Mouse (Mus musculus) E14TG2a.4 (cell line): ENCODE results near the gene Crym.

Source experiments
- CTCF ChIP-seq: conservative IDR thresholded peaks from 2 replicates; pipeline ENCODE4 v1.5.1; 2014; ENCODE audit warnings: low read length
- NANOG ChIP-seq: IDR thresholded peaks from 2 replicates; pipeline ENCODE4 v1.6.1; 2014; ENCODE audit warnings: borderline replicate concordance, low read length, mixed read lengths
- POU5F1 ChIP-seq: IDR thresholded peaks from 2 replicates; pipeline ENCODE4 v1.6.1; 2014; ENCODE audit warnings: low read length, borderline replicate concordance

- TF ChIP-seq CTCF = peak; percentile 99
- no peak for TF ChIP-seq NANOG
- TF ChIP-seq POU5F1 = no peak
Measured at GRCm38 (mm10) chr7:120241092-120241491, 39.2 kb upstream of the Crym start.
